Mouse (Mus musculus) adrenal gland, postnatal 25 days (tissue): ENCODE data around the gene Ap2m1. TPM values are rescaled to one million over a fixed set of nuclear protein-coding genes. Genes with fewer than 3 reads are reported as not detected.
A peak's percentile ranks its signal among the peaks of the same experiment; 100 is the strongest.

Source experiments
- DNase-seq: peaks from one replicate; pipeline ENCODE4 v3.0.0; 2021; ENCODE audit warnings: mixed read lengths
- total RNA-seq: library from RNA; stranded (reverse); gene quantifications from 2 replicates; pipeline ENCODE4 v1.2.3, GENCODE M21; 2021

The Ap2m1 gene
- total RNA-seq, 1 experiment from 2014 or later: 291 TPM

- DNase-seq: no peak
Measured at GRCm38 (mm10) chr16:20529375-20529774, 5.9 kb upstream of the Ap2m1 start.

DNA sequence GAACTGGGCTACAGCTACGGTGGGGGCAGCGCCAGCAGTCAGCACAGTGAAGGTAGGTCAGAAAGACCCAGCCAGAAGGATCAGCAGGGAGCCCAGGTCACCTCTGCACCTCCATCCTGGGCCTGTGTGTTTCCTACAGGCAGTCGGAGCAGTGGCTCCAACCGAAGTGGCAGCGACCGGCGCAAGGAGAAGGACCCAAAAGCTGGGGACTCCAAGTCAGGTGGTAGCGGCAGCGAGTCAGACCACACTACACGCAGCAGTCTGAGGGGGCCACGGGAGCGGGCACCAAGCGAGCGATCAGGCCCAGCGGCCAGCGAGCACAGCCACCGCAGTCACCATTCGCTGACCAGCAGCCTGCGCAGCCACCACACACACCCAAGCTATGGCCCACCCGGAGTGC lies 4.3 kb upstream of the Ap2m1 start:
- DNase-seq: no peak

DNA sequence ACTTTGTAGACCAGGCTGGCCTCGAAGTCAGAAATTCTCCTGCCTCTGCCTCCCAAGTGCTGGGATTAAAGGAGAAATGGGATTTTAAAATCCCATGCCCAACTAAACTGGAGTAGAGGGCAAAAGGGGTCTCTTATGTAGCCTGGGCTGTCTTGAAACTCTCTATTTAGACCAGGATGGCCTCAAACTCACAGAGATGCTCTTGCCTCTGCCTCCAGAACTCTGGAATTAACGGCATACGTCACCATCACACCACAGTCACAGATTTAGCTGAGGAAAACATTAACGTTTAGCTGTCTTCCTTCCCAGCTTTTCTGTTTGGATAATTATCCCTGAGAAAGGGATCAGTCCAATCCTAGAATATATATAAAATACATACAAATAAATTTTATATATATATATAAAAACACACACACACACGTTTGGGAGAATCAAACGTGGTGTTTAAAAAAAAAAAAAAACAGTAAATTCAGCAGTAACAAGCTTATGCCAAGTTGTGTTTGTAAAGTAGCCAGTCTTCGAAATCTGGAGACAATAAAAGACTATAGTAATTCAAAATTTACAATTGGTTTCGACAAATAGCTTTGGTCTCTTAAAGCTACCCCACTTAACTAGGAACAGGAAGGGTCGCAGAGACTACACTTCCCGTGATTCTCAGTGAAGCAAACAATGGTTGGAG lies 522 bp upstream of the Ap2m1 start:
- no peak for DNase-seq

DNA sequence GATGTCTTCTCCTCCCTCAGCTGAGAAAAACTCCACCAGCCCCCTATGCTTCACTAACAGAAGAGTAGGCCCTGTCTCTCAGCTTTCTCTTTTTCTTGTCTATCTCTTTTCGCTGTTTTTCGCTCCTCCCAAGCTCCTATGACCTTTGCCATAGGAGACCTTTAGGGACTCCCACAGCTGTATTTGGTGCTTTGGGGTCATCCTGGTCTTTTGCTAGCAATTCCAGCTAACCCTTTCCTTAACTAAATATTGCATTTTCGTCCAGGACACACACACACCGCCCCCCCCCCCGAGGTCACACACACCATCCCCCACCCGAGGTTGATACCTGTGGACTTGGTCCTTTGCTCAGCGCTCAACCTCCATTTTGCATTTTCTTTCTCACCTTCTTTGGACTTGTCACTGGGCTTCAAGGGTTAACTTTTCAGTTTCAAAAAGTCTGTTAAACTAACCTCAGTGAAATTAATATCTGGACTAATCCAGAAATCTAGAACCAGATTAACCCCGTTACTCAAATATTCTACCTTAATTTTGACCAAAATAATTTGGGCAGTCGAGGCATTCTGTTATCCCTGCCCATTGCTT lies 895 bp downstream of the Ap2m1 start:
- DNase-seq: no peak

GRCm38 (mm10) chr16:20537071-20537471 lies 1.8 kb downstream of the Ap2m1 start:
- peak; percentile 60 for DNase-seq

GRCm38 (mm10) chr16:20537601-20538320 lies 2.5 kb downstream of the Ap2m1 start:
- DNase-seq: no peak

DNA sequence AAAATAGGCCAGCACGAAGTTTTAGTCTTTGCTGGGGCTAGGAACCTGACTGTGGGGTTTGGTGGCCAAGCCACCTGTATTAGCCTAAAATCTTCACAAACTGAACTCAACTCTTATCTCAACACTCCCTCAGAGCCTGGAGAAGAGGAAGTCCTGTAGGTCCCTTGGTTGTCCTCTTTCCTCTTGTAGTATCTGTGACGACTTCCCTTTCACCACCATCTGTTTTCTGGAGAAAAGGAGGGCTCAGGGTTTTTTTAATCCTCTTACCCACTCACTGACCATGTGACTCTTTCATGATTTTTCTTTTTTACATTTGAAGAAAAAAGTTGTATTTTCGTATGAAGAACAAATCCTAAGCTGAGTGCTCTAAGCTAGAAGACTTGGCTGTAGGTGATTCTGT lies 4.4 kb downstream of the Ap2m1 start:
- DNase-seq: no peak

DNA sequence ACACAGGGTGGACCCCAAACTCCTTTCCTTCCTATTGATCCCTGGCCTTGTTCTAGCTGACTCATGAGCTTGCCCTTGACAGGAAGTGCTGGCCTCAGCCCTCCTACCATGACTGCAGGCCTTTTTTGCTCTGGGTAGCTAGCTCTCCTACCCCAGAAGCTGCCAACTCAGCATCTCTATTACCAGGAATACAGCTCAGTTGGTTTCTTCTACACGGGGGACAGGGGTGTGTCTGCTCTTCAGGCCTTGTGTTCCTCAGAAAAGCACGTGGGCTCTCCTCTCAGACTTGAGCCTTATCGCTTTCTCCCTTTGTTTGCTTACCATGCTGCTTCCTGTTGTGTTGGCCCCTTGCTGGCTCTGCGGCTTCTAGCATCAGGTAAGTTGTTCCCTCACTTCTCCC lies 5.2 kb downstream of the Ap2m1 start:
- DNase-seq: no peak

DNA sequence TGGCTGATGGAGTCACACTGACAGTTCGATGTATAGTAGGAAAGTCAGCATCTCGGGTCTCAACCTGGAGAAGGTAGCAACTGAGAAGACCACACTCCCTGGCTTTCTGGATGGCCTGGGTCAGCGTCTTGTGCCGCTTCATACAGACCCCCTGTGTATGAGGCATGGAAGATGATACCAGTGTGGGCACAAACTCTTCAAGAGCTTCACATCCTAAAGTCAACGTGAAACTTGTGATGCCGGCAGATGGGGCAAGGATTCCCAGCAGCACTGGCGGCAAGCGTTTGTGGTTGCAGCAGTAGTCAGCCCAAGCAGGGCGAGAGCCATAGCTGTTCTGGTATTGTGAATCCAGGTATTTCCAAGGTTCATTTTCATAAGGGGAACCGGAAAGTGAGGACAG lies 10.4 kb downstream of the Ap2m1 start:
- DNase-seq: no peak

GRCm38 (mm10) chr16:20547423-20547822 lies 12.1 kb downstream of the Ap2m1 start:
- no peak for DNase-seq

DNA sequence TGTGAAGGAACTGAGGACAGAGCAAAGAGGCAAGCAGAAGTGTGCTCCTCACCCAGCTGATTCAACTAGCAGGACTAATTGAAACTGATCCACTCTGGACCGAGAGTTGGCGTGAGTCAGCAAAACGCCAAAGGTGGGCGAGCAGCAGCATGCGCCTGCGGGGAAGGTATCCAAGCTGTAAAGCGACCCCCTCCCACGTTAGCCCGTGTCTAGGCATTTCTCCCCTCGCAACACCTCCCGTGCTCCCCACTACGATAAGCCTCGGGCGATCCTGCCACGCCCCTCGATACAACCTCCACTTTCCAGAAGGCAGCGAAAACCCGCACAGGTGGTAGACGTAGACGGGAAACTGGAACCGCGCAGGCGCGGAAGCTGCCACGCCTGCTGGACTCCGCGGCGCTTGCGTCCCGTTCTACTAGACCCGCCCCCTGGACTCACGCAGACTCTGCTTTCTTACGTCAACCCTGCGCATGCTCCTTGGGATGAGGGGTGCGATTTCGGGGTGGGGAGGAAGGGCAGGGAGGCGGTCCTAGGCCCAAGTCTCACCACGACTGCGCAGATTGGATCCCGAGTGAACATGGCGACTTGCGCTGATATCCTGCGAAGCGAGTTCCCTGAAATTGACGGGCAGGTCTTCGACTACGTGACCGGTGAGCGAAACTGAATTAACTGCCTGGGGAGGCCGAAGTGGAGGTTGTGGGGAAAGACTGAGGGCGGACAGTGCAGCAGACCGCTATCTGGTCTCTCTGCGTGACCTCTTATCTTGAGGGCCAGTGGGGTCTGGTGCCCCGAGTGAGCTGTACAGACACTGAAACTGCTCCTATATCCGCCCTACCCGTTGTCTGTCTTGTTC lies 13.0 kb downstream of the Ap2m1 start, which contains the start of gene Abcf3:
Abcf3 (plus strand) TSS at position 482 of the 853 bp plus-strand sequence.
- peak; percentile 97 for DNase-seq

- no peak for DNase-seq
Measured at GRCm38 (mm10) chr16:20549161-20549560, 13.9 kb downstream of the Ap2m1 start.

DNA sequence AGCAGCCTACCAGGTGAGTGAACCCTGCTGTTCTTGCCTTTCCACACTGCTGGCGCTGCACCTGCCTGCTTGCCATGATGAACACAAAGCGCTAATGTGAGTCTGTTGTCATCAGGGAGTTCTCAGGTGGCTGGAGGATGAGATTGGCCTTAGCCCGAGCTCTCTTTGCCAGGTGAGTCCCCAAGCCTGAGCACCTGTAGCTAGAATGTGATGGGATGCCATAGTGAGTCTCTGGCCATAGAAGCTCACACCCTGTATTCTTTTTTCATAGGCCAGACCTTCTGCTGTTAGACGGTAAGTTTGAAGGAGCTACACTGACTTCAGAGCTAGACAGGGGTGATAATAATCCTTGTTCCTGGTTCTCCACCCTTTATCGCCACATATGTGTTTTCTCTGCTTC lies 16.4 kb downstream of the Ap2m1 start:
- no peak for DNase-seq

- DNase-seq: no peak
Measured at GRCm38 (mm10) chr16:20552594-20552993, 17.3 kb downstream of the Ap2m1 start.

DNA sequence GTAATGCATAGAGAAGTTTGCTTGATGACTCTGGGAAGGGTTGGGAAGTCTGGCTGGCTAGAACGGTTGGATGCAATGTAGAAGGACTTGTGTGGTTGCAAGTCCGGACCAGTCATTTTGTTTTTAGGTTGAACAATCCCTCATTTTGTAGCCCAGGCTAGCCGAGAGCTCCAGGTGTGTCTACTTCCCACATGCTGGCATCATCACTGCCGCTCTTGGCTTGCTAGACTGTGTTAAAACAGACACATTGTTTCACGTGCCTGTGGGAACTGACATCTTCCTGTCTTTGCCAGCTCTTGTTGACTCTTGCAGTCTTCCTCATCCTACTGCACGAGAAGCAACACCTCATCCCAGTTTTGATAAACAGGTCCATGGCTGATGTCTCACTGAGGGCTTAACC lies 19.7 kb downstream of the Ap2m1 start:
- DNase-seq: no peak

DNA sequence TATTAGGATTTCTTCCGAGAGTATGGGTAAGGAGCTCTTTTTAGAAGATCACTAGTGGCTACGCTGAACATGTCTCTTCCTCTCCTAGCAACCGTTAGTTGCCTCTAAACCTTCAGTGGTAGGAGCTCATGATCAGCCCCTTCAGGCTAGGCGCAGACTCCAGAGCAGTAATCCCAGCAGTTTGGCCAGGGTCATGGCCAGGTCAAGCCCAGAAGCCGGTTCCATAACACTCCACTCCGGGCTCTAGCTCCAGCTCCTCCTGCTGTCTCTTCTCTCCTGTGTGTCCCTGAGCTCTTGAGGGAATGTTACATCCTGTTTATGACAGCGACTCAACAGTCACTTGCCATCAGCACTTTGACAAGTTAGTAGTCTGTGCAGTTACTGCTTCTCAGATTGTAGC lies 22.1 kb downstream of the Ap2m1 start:
- DNase-seq: no peak

- DNase-seq: no peak
Measured at GRCm38 (mm10) chr16:20565075-20565474, 29.8 kb downstream of the Ap2m1 start.

- DNase-seq: no peak
Measured at GRCm38 (mm10) chr16:20589366-20589938, 54.2 kb downstream of the Ap2m1 start, which contains the start of gene Vwa5b2. Gene Vwa5b2 (plus strand): TSS chr16:20589471.

GRCm38 (mm10) chr16:20589939-20590679 lies 54.8 kb downstream of the Ap2m1 start:
- peak; percentile 36 for DNase-seq

DNA sequence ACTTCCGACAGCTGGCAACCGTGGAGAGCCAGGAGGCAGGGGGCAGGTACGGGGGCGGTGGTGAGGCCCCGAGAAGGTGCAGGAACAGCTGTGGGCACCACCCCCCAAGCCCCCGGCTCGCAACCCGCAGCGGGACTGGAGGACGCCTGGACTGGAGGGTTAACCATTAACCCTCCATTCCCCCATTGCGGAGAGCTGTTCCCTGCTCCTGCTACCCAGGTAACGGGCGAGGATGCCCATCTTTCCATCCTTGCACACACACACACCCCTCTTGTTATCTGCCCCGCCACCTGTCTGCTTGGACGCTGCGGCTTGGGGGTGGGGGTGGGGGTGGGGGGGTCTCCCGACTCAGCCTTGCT lies 55.4 kb downstream of the Ap2m1 start:
- DNase-seq: no peak

GRCm38 (mm10) chr16:20591076-20591705 lies 55.9 kb downstream of the Ap2m1 start:
- DNase-seq: no peak
